Mouse (Mus musculus) cerebellum, postnatal 36 days (tissue): ENCODE results near the gene Slc20a1.

Experiments used
- DNase-seq, 2 experiments: peaks; one replicate each; pipeline ENCODE4 v3.0.0; 2021 to 2022; ENCODE audit warnings: mixed read lengths in 2 of 2

Gene Slc20a1

DNA sequence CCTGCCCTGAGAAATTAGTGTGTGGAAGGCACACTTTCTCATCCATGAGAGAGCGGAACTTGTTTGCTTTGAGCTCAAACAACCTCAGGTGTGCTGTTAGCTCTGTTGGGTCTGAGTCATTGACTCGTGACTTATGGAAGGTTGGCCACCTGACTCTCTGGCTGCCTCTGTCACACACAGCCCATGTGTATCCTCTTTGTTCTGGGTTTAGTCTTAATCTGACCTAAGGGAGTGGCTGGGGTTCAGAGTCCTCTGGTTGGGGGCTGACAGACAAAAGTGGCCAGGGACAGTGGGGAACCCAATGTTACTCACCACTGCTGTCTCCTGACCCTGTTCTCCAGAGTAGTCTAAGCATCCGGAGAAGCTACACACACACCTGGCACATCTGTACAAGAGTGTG, 59.5 kb downstream of the Slc20a1 start:
- no peak for DNase-seq

DNA sequence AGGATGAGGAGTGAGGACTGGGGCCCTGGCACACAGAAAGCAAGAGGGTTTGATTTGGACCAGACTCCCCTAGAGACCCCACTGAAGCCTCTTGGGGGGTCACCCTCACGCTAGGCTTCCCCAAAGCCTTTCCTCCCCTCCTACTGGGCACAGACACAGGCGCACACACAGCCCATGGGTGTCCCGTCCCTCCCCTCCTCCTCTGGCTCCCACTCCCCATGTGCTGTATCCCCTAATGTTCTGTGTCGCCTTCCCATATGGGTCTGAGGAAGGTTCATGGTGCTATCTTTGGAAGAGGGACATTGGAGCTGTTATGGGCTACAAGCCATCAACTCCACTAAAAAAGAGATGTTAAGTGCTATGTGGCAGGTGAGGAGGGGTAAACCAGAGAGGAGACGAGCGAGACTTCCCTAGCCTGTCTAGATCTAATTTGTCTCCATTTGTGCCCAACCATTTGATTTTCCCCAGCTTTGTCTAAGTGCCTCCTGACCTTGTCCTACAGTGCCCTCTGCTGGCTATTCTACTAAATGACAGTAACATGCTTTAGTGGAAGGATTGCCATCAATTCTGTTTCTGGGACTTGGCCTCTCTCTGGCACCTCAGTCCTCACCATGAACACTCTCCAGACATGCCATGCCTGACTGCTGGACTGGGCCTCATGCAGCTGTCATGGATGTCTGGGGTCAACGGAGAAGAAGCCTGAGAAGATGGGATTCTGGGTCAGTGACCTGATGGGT, 60.1 kb downstream of the Slc20a1 start:
- peak; percentile 41 to 71 for DNase-seq

DNA sequence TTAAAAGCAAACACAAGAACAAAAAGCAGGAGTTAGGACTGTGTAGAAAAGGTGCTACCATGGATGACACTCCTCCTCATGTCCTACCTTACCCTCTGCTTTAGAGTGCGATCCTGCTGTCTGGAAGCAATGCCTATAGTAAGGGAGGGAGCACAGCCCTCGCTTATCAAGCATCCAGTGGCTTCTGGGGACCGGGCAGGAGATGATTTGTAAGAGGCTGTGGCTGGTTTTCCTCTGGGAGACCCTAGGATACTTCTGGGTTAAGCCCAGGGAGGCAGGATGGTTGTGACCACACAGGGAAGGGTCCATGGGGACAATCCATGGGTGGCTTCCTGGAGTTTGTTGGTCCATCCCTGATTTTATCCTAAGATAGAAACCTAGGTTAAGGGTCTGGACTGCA, 62.1 kb downstream of the Slc20a1 start:
- no peak for DNase-seq
